Mouse (Mus musculus) megakaryocyte, adult 5-6 weeks (primary cell): ENCODE data around the gene Msl1. TPM values are rescaled to one million over a fixed set of nuclear protein-coding genes. Genes with fewer than 3 reads are reported as not detected.

Experiments used
- ATAC-seq: 2 replicates; pipeline ENCODE4 v1.8.0; 2016; ENCODE audit warnings: mild to moderate bottlenecking, inconsistent platforms; ENCODE audit not compliant: poor library complexity, severe bottlenecking
- total RNA-seq, 2 experiments: library from RNA; stranded (forward) in 1 of 2; stranded (reverse) in 1 of 2; fragments of 153-499, 151-499 nt in 1 of 2; fragments of 221-1000, 200-1000 nt in 1 of 2; gene quantifications; 2 replicates each; pipeline versions ENCODE4 v1.2.3 to v1.2.4; 2015 to 2017

Msl1 gene
- total RNA-seq, 2 experiments from 2014 or later, result 73.7 to 119 TPM

GRCm38 (mm10) chr11:98837917-98838316 lies 42.6 kb downstream of the Msl1 start:
- ATAC-seq, result no peak

DNA sequence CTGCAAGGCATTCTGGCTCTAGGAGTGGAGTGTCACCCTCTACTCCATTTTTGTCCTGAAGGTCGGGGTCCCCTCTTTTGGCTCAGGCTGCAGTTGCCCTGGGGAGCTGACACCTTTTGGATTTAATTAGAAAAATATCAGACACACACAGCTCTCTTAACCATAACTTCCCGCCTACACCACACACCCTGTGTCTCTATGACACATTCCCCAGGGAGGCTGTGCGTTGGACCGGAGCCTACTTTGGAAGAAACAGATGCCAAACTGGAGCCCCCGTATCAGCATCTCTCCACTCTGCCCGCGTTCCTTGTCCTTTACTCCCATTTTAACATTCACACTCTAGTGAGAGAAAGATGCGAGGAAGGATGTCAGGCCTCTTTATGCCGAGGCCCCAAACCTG lies 43.2 kb downstream of the Msl1 start:
- no peak for ATAC-seq

DNA sequence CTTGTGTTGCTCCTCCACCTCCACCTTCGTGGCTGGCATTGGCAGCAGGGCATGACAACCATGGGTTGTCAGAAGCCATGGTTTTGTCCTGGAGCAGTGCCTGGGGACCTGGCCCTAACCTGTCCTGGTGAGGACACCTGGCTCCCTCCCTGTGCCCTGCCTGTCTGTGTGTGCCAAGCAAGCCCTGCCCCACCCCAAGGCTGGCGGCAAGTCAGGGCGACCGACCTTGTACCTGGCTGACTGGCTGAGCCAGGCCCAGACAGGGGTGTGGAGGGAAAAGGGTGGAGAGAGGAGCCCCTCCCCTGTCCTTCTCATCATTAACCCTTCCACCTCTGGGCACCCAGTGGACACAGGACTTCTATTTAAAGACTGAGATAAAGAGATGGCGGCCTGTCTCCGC lies 44.1 kb downstream of the Msl1 start:
- no peak for ATAC-seq

DNA sequence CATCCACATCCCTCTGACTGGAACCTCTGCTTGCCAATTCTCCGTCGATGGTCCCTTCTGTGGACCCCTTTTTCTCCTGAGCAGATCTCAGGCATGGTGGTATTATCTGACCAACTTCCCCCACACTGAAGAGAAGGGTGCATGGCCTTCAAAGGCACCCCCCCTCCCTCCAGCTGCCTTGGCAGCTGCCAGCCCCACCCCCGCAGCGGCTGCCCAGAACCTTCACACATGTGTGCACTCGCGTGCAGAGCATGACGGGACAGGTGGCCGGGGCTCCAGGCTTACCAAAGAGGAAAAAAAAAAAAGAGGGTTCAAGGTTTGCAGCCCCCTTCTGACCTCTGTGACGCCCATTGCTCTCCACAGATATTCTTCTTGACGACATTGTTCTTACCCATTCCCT lies 44.6 kb downstream of the Msl1 start:
- ATAC-seq, result no peak

GRCm38 (mm10) chr11:98846016-98846415 lies 50.7 kb downstream of the Msl1 start:
- no peak for ATAC-seq

DNA sequence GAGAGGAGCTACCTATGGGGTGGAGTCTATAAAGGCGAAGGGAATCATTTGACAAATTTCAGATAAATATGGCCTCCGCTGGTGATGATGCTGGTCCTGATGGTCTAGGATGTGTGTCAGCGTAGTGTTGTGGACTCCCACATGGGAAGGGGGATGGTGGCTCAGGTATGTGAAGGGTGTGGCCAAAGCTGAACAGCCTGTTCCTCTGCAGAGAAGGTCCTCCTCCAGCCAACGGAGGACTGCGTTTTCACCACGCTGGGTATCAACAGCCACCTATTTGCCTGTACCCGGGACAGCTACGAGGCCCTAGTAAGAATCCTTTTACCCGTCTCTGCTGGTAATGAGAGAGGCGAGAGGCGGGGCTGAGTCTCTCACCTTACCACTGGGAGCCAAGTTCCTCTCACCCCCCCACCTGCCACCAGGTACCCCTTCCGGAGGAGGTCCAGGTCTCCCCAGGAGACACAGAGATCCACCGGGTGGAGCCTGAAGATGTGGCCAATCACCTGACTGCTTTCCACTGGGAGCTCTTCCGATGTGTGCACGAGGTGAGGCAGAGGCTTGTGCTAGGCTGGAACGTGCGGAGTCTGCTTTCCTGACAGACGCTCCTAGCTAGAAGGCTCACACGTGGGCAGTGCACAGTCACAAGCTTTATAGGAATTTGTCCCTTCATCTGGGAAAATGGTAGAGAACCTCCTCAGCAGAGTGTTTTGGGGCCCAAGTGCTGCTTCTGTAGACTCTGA lies 51.7 kb downstream of the Msl1 start:
- ATAC-seq, result no peak

GRCm38 (mm10) chr11:98849196-98849894 lies 54.0 kb downstream of the Msl1 start:
- ATAC-seq, result no peak; the same call in 1 of the 2 replicates

DNA sequence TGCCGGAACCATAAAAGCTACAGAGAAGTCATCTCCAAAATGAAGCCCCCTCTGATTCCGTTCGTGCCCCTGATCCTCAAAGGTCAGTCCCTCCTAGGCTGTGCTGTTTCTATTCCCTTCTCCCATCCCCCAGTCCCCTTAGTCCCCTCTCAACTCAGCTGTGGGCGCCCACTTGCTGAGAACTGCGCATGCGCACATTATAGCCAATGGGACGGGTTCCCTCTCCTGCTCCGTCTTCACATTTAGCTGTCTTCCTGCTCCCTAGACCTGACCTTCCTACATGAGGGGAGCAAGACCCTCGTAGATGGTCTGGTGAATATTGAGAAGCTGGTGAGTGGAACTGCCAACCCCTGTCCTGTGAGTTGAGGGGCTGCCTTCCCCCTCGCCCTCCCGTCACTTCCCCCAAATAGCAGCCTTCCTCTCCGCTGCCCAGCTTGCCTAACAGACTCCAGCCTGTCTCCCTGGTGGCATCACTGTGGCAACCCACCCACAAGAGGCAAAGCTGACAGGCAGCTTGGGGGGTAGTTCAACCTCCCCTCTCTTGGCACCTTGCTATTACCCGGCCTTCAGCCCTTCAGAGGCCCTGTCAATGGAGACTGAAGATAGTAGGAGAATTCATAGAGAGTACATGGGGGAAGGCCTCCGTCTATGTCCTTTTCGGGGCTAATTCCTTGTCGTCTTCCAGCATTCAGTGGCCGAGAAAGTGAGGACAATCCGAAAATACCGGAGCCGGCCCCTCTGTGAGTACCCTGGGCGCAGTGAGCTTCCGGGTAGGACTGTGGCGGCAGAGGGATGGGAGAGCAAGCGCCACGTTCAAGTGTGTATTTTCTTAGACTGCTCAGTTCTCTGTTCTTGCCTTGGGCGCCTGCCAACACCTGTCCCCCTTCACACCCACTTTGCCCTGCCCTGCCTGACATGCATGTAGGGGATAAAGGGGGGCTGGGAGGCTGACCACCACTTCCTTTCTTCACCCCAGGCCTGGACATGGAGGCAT lies 55.1 kb downstream of the Msl1 start:
- no peak for ATAC-seq

- ATAC-seq, result no peak
Measured at GRCm38 (mm10) chr11:98854116-98854515, 58.8 kb downstream of the Msl1 start.

DNA sequence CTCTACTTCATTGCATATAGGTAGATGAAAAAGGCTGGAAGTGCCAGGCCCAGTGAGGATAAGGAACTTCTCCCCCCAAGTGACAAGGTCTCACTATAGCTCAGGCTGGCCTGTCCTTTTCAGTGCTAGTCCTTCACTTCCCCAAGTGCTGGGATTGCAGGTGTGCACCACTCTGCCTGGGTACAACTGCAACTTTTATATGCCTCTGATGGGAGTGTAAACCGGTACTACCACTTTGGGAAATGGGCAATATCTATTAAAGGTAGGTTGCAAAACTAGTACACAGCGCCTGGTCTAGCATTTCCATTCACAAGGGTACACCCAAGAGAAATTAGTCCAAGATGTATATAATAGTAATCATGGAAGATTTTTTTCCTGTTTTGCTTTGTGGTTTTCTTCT lies 59.3 kb downstream of the Msl1 start:
- ATAC-seq, result no peak

Other genes with a start within 250 kb of the Msl1 start
- gene Ikzf3, start 249.5 kb upstream of the Msl1 start, total RNA-seq (2015), result 6.0 and 9.9 TPM in 2 replicates
- gene Ikzf3, start 249.5 kb upstream of the Msl1 start, total RNA-seq (2017), result 6.6 and 11.0 TPM in 2 replicates
- gene Zpbp2, start 244.4 kb upstream of the Msl1 start, total RNA-seq (2015), result 0.34 and 5.4 TPM in 2 replicates
- 0.81 TPM in 1 of 2 replicates, not detected in the other for gene Zpbp2, start 244.4 kb upstream of the Msl1 start, total RNA-seq (2017)
- gene Ormdl3, start 208.1 kb upstream of the Msl1 start, total RNA-seq (2015), result 5.1 and 7.8 TPM in 2 replicates
- gene Ormdl3, start 208.1 kb upstream of the Msl1 start, total RNA-seq (2017), result 6.3 and 8.8 TPM in 2 replicates
- not detected in 2 replicates for gene Lrrc3c, start 197.2 kb upstream of the Msl1 start, total RNA-seq (2015)
- not detected in 2 replicates for gene Lrrc3c, start 197.2 kb upstream of the Msl1 start, total RNA-seq (2017)
- 5.5 and 7.0 TPM in 2 replicates for gene Gm12355, start 169.9 kb upstream of the Msl1 start, total RNA-seq (2015)
- gene Gm12355, start 169.9 kb upstream of the Msl1 start, total RNA-seq (2017), result 1.8 and 3.3 TPM in 2 replicates
- not detected in 2 replicates for gene Gsdma3, start 169.2 kb upstream of the Msl1 start, total RNA-seq (2015)
- gene Gsdma3, start 169.2 kb upstream of the Msl1 start, total RNA-seq (2017), result not detected in 2 replicates
- gene Gsdma2, start 148.8 kb upstream of the Msl1 start, total RNA-seq (2015), result not detected in 2 replicates
- gene Gsdma2, start 148.8 kb upstream of the Msl1 start, total RNA-seq (2017), result not detected in 2 replicates
- gene Gsdma, start 131.2 kb upstream of the Msl1 start, total RNA-seq (2015), result 0.25 TPM in 1 of 2 replicates, not detected in the other
- not detected in 2 replicates for gene Gsdma, start 131.2 kb upstream of the Msl1 start, total RNA-seq (2017)
- gene Psmd3, start 113.0 kb upstream of the Msl1 start, total RNA-seq (2015), result 21.7 and 22.6 TPM in 2 replicates
- gene Psmd3, start 113.0 kb upstream of the Msl1 start, total RNA-seq (2017), result 34.6 and 43.1 TPM in 2 replicates
- not detected in 2 replicates for gene Csf3, start 94.3 kb upstream of the Msl1 start, total RNA-seq (2015)
- gene Csf3, start 94.3 kb upstream of the Msl1 start, total RNA-seq (2017), result not detected in 2 replicates
- 17.9 and 21.5 TPM in 2 replicates for gene Med24, start 66.1 kb upstream of the Msl1 start, total RNA-seq (2015)
- 22.6 and 31.3 TPM in 2 replicates for gene Med24, start 66.1 kb upstream of the Msl1 start, total RNA-seq (2017)
- 10.0 and 11.6 TPM in 2 replicates for gene Thra, start 54.9 kb upstream of the Msl1 start, total RNA-seq (2015)
- gene Thra, start 54.9 kb upstream of the Msl1 start, total RNA-seq (2017), result 8.0 and 9.0 TPM in 2 replicates
- gene Nr1d1, start 20.2 kb upstream of the Msl1 start, total RNA-seq (2015), result 0.11 and 0.25 TPM in 2 replicates
- gene Nr1d1, start 20.2 kb upstream of the Msl1 start, total RNA-seq (2017), result 0.12 and 0.37 TPM in 2 replicates
- gene Casc3, start 9.4 kb downstream of the Msl1 start, total RNA-seq (2015), result 35.6 and 39.9 TPM in 2 replicates
- 32.1 and 33.2 TPM in 2 replicates for gene Casc3, start 9.4 kb downstream of the Msl1 start, total RNA-seq (2017)
- gene Rapgefl1, start 41.3 kb downstream of the Msl1 start, total RNA-seq (2015), result 0.25 and 0.49 TPM in 2 replicates
- 0.51 TPM in 1 of 2 replicates, not detected in the other for gene Rapgefl1, start 41.3 kb downstream of the Msl1 start, total RNA-seq (2017)
- 25.9 and 26.6 TPM in 2 replicates for gene Wipf2, start 68.1 kb downstream of the Msl1 start, total RNA-seq (2015)
- gene Wipf2, start 68.1 kb downstream of the Msl1 start, total RNA-seq (2017), result 4.9 and 7.0 TPM in 2 replicates
- 26.4 and 31.3 TPM in 2 replicates for gene Cdc6, start 112.3 kb downstream of the Msl1 start, total RNA-seq (2015)
- 26.5 and 27.5 TPM in 2 replicates for gene Cdc6, start 112.3 kb downstream of the Msl1 start, total RNA-seq (2017)
- gene Rara, start 132.3 kb downstream of the Msl1 start, total RNA-seq (2015), result 124 and 125 TPM in 2 replicates
- 38.8 and 43.3 TPM in 2 replicates for gene Rara, start 132.3 kb downstream of the Msl1 start, total RNA-seq (2017)
- not detected in 2 replicates for gene Gjd3, start 187.5 kb downstream of the Msl1 start, total RNA-seq (2015)
- not detected in 2 replicates for gene Gjd3, start 187.5 kb downstream of the Msl1 start, total RNA-seq (2017)
- 299 and 310 TPM in 2 replicates for gene Top2a, start 228.7 kb downstream of the Msl1 start, total RNA-seq (2015)
- gene Top2a, start 228.7 kb downstream of the Msl1 start, total RNA-seq (2017), result 694 and 703 TPM in 2 replicates
- gene Igfbp4, start 245.7 kb downstream of the Msl1 start, total RNA-seq (2015), result 16.0 and 17.3 TPM in 2 replicates
- 31.3 and 33.3 TPM in 2 replicates for gene Igfbp4, start 245.7 kb downstream of the Msl1 start, total RNA-seq (2017)